Mouse (Mus musculus): Measurements from ENCODE around the gene Wnt10b. TPM values are rescaled to one million over a fixed set of nuclear protein-coding genes. Genes with fewer than 3 reads are reported as not detected.
"Not testable (repeated sequence)": the region's sequence is repeated elsewhere in the genome, so short reads cannot be mapped to it uniquely, and the experiment has no call there.

Gene Wnt10b
- polyA plus RNA-seq (2011; ENCODE audit: insufficient read depth, insufficient read length, low replicate concordance, missing spikeins): 1.1 and 1.4 TPM in 2 replicates

GRCm38 (mm10) chr15:98777762-98778161, at the start of gene Wnt10b:
Gene Wnt10b (minus strand): TSS chr15:98778150.
- no peak within 1 kb of the TSS for H3K4me3 ChIP-seq (replicated peaks; ENCODE audit: control insufficient read depth, low read depth, low read length)
- H3K27ac ChIP-seq (ENCODE audit: control insufficient read depth, insufficient read depth, low read depth, low read length, poor library complexity): no peak within 1 kb of the TSS
- WGBS: under 1% methylated on average over 33 of the region's 33 CpGs
- TF ChIP-seq POLR2A (IDR thresholded peaks at IDR 0.05; ENCODE audit: borderline replicate concordance, control insufficient read depth, low read depth, low read length) (no peak), CTCF (IDR thresholded peaks at IDR 0.05; ENCODE audit: control insufficient read depth, insufficient read depth, low read length) (no peak)
- H3K4me1 ChIP-seq (ENCODE audit: control insufficient read depth, insufficient read depth, low read length): no peaks in the 10 kb centered on the region

GRCm38 (mm10) chr15:98827611-98828011, 49.7 kb upstream of the Wnt10b start:
- peaks cover 2% of the 10 kb centered on the region for H3K4me1 ChIP-seq (ENCODE audit: control insufficient read depth, insufficient read depth, low read length)
- TF ChIP-seq CTCF (IDR thresholded peaks at IDR 0.05; ENCODE audit: control insufficient read depth, insufficient read depth, low read length) (no peak), POLR2A (IDR thresholded peaks at IDR 0.05; ENCODE audit: borderline replicate concordance, control insufficient read depth, low read depth, low read length) (no peak)
- WGBS: 64% methylated on average over 7 of the region's 7 CpGs
- H3K27ac ChIP-seq (ENCODE audit: control insufficient read depth, insufficient read depth, low read depth, low read length, poor library complexity): no peak overlapping the region; the same call in 1 of the 2 replicates
- no peak overlapping the region for H3K4me3 ChIP-seq (replicated peaks; ENCODE audit: control insufficient read depth, low read depth, low read length)

GRCm38 (mm10) chr15:98823434-98823833, 45.5 kb upstream of the Wnt10b start:
- Histone ChIP-seq H3K27ac (ENCODE audit: control insufficient read depth, insufficient read depth, low read depth, low read length, poor library complexity) (no peak overlapping the region), H3K4me3 (replicated peaks; ENCODE audit: control insufficient read depth, low read depth, low read length) (no peak overlapping the region), H3K4me1 (ENCODE audit: control insufficient read depth, insufficient read depth, low read length) (no peaks in the 10 kb centered on the region; the same call in 1 of the 2 replicates)
- TF ChIP-seq POLR2A (IDR thresholded peaks at IDR 0.05; ENCODE audit: borderline replicate concordance, control insufficient read depth, low read depth, low read length) (no peak), CTCF (IDR thresholded peaks at IDR 0.05; ENCODE audit: control insufficient read depth, insufficient read depth, low read length) (peak; percentile 29; the same call in 1 of the 2 replicates)
- 84% methylated on average over 3 of the region's 3 CpGs for WGBS

- Histone ChIP-seq H3K27ac (ENCODE audit: control insufficient read depth, insufficient read depth, low read depth, low read length, poor library complexity) (no peak overlapping the region), H3K4me1 (ENCODE audit: control insufficient read depth, insufficient read depth, low read length) (no peaks in the 10 kb centered on the region; the same call in 1 of the 2 replicates), H3K4me3 (replicated peaks; ENCODE audit: control insufficient read depth, low read depth, low read length) (no peak overlapping the region)
- WGBS: 87% methylated on average over 5 of the region's 5 CpGs
- no peak for TF ChIP-seq POLR2A (IDR thresholded peaks at IDR 0.05; ENCODE audit: borderline replicate concordance, control insufficient read depth, low read depth, low read length)
- no peak for TF ChIP-seq CTCF (IDR thresholded peaks at IDR 0.05; ENCODE audit: control insufficient read depth, insufficient read depth, low read length)
Measured at GRCm38 (mm10) chr15:98822147-98822546, 44.2 kb upstream of the Wnt10b start.

GRCm38 (mm10) chr15:98821403-98821802, 43.5 kb upstream of the Wnt10b start:
- WGBS: 78% methylated on average over 10 of the region's 10 CpGs
- Histone ChIP-seq H3K4me3 (replicated peaks; ENCODE audit: control insufficient read depth, low read depth, low read length) (no peak overlapping the region), H3K4me1 (ENCODE audit: control insufficient read depth, insufficient read depth, low read length) (no peaks in the 10 kb centered on the region; the same call in 1 of the 2 replicates), H3K27ac (ENCODE audit: control insufficient read depth, insufficient read depth, low read depth, low read length, poor library complexity) (no peak overlapping the region)
- TF ChIP-seq POLR2A (IDR thresholded peaks at IDR 0.05; ENCODE audit: borderline replicate concordance, control insufficient read depth, low read depth, low read length) (no peak), CTCF (IDR thresholded peaks at IDR 0.05; ENCODE audit: control insufficient read depth, insufficient read depth, low read length) (peak; percentile 67)

GRCm38 (mm10) chr15:98820937-98821336, 43.0 kb upstream of the Wnt10b start:
- Histone ChIP-seq H3K4me3 (replicated peaks; ENCODE audit: control insufficient read depth, low read depth, low read length) (no peak overlapping the region), H3K4me1 (ENCODE audit: control insufficient read depth, insufficient read depth, low read length) (no peaks in the 10 kb centered on the region; the same call in 1 of the 2 replicates), H3K27ac (ENCODE audit: control insufficient read depth, insufficient read depth, low read depth, low read length, poor library complexity) (no peak overlapping the region)
- TF ChIP-seq CTCF (IDR thresholded peaks at IDR 0.05; ENCODE audit: control insufficient read depth, insufficient read depth, low read length) (no peak), POLR2A (IDR thresholded peaks at IDR 0.05; ENCODE audit: borderline replicate concordance, control insufficient read depth, low read depth, low read length) (no peak)
- 82% methylated on average over 4 of the region's 4 CpGs for WGBS

- TF ChIP-seq POLR2A (IDR thresholded peaks at IDR 0.05; ENCODE audit: borderline replicate concordance, control insufficient read depth, low read depth, low read length) (no peak), CTCF (IDR thresholded peaks at IDR 0.05; ENCODE audit: control insufficient read depth, insufficient read depth, low read length) (no peak)
- Histone ChIP-seq H3K27ac (ENCODE audit: control insufficient read depth, insufficient read depth, low read depth, low read length, poor library complexity) (no peak overlapping the region), H3K4me3 (replicated peaks; ENCODE audit: control insufficient read depth, low read depth, low read length) (no peak overlapping the region), H3K4me1 (ENCODE audit: control insufficient read depth, insufficient read depth, low read length) (no peaks in the 10 kb centered on the region)
- 94% methylated on average over 7 of the region's 7 CpGs for WGBS
Measured at GRCm38 (mm10) chr15:98818171-98818570, 40.2 kb upstream of the Wnt10b start.

- H3K27ac ChIP-seq (ENCODE audit: control insufficient read depth, insufficient read depth, low read depth, low read length, poor library complexity): no peak overlapping the region
- no peaks in the 10 kb centered on the region; the same call in 1 of the 2 replicates for H3K4me1 ChIP-seq (ENCODE audit: control insufficient read depth, insufficient read depth, low read length)
- H3K4me3 ChIP-seq (replicated peaks; ENCODE audit: control insufficient read depth, low read depth, low read length): no peak overlapping the region
- 83% methylated on average over 20 of the region's 20 CpGs for WGBS
- TF ChIP-seq CTCF (IDR thresholded peaks at IDR 0.05; ENCODE audit: control insufficient read depth, insufficient read depth, low read length) (no peak), POLR2A (IDR thresholded peaks at IDR 0.05; ENCODE audit: borderline replicate concordance, control insufficient read depth, low read depth, low read length) (no peak)
Measured at GRCm38 (mm10) chr15:98812741-98813424, 34.9 kb upstream of the Wnt10b start.

GRCm38 (mm10) chr15:98810212-98810611, 32.3 kb upstream of the Wnt10b start:
- H3K4me1 ChIP-seq (ENCODE audit: control insufficient read depth, insufficient read depth, low read length); H3K4me3 ChIP-seq (replicated peaks; ENCODE audit: control insufficient read depth, low read depth, low read length); H3K27ac ChIP-seq (ENCODE audit: control insufficient read depth, insufficient read depth, low read depth, low read length, poor library complexity): not testable (repeated sequence)
- 82% methylated on average over 6 of the region's 6 CpGs for WGBS

Measured in bone marrow, adult 2 months (tissue).